Mouse (Mus musculus) limb, embryonic 14.5 days (tissue): ENCODE results near the gene Mul1. TPM values are rescaled to one million over a fixed set of nuclear protein-coding genes. Genes with fewer than 3 reads are reported as not detected.
A peak's percentile ranks its signal among the peaks of the same experiment; 100 is the strongest.

Experiments
- ATAC-seq: fragments of 200-750 bp; cut with Nextera tagmentation; 2 replicates; pipeline ENCODE4 v1.8.0; 2017; ENCODE audit warnings: low read depth, moderate number of reproducible peaks, moderate TSS enrichment; ENCODE audit not compliant: low FRiP score
- DNase-seq: peaks from one replicate; pipeline ENCODE4 v3.0.0-alpha.2; 2015; ENCODE audit warnings: low spot score
- H3K27ac ChIP-seq: fragments of 300-500 bp; sonication (generic); replicated peaks from 2 replicates; pipeline ENCODE4 v1.5.1; 2014; ENCODE audit warnings: low read depth, mild to moderate bottlenecking, low read length, moderate library complexity, mixed read lengths
- H3K27me3 ChIP-seq: fragments of 300-500 bp; sonication (generic); 2 replicates; pipeline ENCODE4 v1.6.1; 2014; ENCODE audit warnings: low read length, mixed read lengths; ENCODE audit not compliant: control insufficient read depth, insufficient read depth
- H3K36me3 ChIP-seq: fragments of 300-500 bp; sonication (generic); 2 replicates; pipeline ENCODE4 v1.6.1; 2014; ENCODE audit warnings: mild to moderate bottlenecking, low read length, moderate library complexity, mixed read lengths; ENCODE audit not compliant: control insufficient read depth, insufficient read depth
- H3K4me1 ChIP-seq: fragments of 300-500 bp; sonication (generic); 2 replicates; pipeline ENCODE4 v1.6.1; 2014; ENCODE audit warnings: antibody characterized with exemption, low read length, mixed read lengths; ENCODE audit not compliant: control insufficient read depth, insufficient read depth
- H3K4me2 ChIP-seq: fragments of 300-500 bp; sonication (generic); replicated peaks from 2 replicates; pipeline ENCODE4 v1.6.1; 2014; ENCODE audit warnings: low read depth, mild to moderate bottlenecking, low read length, moderate library complexity; ENCODE audit not compliant: severe bottlenecking
- H3K4me3 ChIP-seq: fragments of 300-500 bp; sonication (generic); replicated peaks from 2 replicates; pipeline ENCODE4 v1.5.1; 2014; ENCODE audit warnings: low read length
- H3K9ac ChIP-seq: fragments of 300-500 bp; sonication (generic); 2 replicates; pipeline ENCODE4 v1.6.1; 2014; ENCODE audit warnings: mild to moderate bottlenecking, low read depth, low read length, moderate library complexity; ENCODE audit not compliant: severe bottlenecking
- H3K9me3 ChIP-seq: fragments of 300-500 bp; sonication (generic); 2 replicates; pipeline ENCODE4 v1.6.1; 2016; ENCODE audit warnings: low read length; ENCODE audit not compliant: control insufficient read depth
- POLR2A ChIP-seq: fragments of 200-500 bp; IDR thresholded peaks from 2 replicates; pipeline ENCODE4 v1.8.0; 2012; ENCODE audit warnings: inconsistent platforms, mild to moderate bottlenecking, moderate library complexity, borderline replicate concordance; ENCODE audit not compliant: insufficient read depth, insufficient read length; ENCODE audit errors: extremely low read depth
- WGBS: fragments of 180-500 bp; shearing (Covaris S2); extraction: QIAGEN DNeasy Blood & Tissue Kit; methylation state at CpG from one replicate; pipeline ENCODE4 v1.1.7; 2014; 5-methylcytosine and 5-hydroxymethylcytosine counted together
- polyA plus RNA-seq, 2 experiments: library from polyadenylated mRNA; depleted of rRNA in 1 of 2; stranded (reverse) in 1 of 2; unstranded in 1 of 2; fragments of >200 nt; fragmentation: Nextera tagmentation in 1 of 2; extraction: Ambion mirVana in 1 of 2; gene quantifications; 2 replicates each; pipeline versions ENCODE4 v1.2.1 to v1.2.3; 2012 to 2014

Mul1 gene
- polyA plus RNA-seq, 2 experiments: 14.2 to 17.1 TPM

- no peak for TF ChIP-seq POLR2A
- Histone ChIP-seq H3K27me3 (no peaks in the 10 kb centered on the region), H3K4me1 (peaks cover 5% of the 10 kb centered on the region; the same call in 1 of the 2 replicates), H3K9ac (no peak overlapping the region), H3K9me3 (no peaks in the 10 kb centered on the region), H3K4me2 (no peak overlapping the region), H3K4me3 (no peak overlapping the region), H3K36me3 (peaks cover 59% of the 10 kb centered on the region), H3K27ac (no peak overlapping the region)
- no peak for ATAC-seq
- WGBS: 45% methylated on average over 3 of the region's 3 CpGs
- DNase-seq: no peak
Measured at GRCm38 (mm10) chr4:138440062-138440461, 5.6 kb downstream of the Mul1 start.

GRCm38 (mm10) chr4:138444941-138445340 lies 10.5 kb downstream of the Mul1 start:
- no peak for DNase-seq
- TF ChIP-seq POLR2A: no peak
- Histone ChIP-seq H3K36me3 (peaks cover 24% of the 10 kb centered on the region), H3K27ac (no peak overlapping the region), H3K9ac (no peak overlapping the region), H3K4me1 (no peaks in the 10 kb centered on the region), H3K4me2 (no peak overlapping the region), H3K4me3 (no peak overlapping the region), H3K9me3 (no peaks in the 10 kb centered on the region), H3K27me3 (no peaks in the 10 kb centered on the region)
- ATAC-seq: no peak
- 24% methylated on average over 5 of the region's 5 CpGs for WGBS

- no peak overlapping the region for H3K27ac ChIP-seq
- no peaks in the 10 kb centered on the region for H3K9me3 ChIP-seq
- no peaks in the 10 kb centered on the region for H3K27me3 ChIP-seq
- H3K4me1 ChIP-seq: no peaks in the 10 kb centered on the region
- WGBS: 23% methylated on average over 13 of the region's 13 CpGs
- ATAC-seq (no peak), DNase-seq (no peak)
- peaks cover 4% of the 10 kb centered on the region; the same call in 1 of the 2 replicates for H3K36me3 ChIP-seq
- no peak overlapping the region for H3K4me3 ChIP-seq
- H3K9ac ChIP-seq: no peak overlapping the region
- TF ChIP-seq POLR2A: no peak
- H3K4me2 ChIP-seq: no peak overlapping the region
Measured at GRCm38 (mm10) chr4:138446981-138447380, 12.5 kb downstream of the Mul1 start.

- H3K27me3 ChIP-seq: 0 out of 2 replicates have a peak, but pooled peaks cover under 1% of the 10 kb centered on the region
- no peak overlapping the region; the same call in 1 of the 2 replicates for H3K9ac ChIP-seq
- ATAC-seq: peak; percentile 82
- no peak for TF ChIP-seq POLR2A
- DNase-seq: peak; percentile 81
- no peaks in the 10 kb centered on the region for H3K9me3 ChIP-seq
- H3K4me3 ChIP-seq: no peak overlapping the region
- H3K4me1 ChIP-seq: no peaks in the 10 kb centered on the region
- H3K36me3 ChIP-seq: peaks cover under 1% of the 10 kb centered on the region; the same call in 1 of the 2 replicates
- under 1% methylated on average over 8 of the region's 8 CpGs for WGBS
- H3K4me2 ChIP-seq: no peak overlapping the region
- H3K27ac ChIP-seq: no peak overlapping the region
Measured at GRCm38 (mm10) chr4:138447387-138447786, 12.9 kb downstream of the Mul1 start.

GRCm38 (mm10) chr4:138447827-138448602 lies 13.5 kb downstream of the Mul1 start:
- 0 out of 2 replicates have a peak, but pooled peaks cover 6% of the 10 kb centered on the region for H3K27me3 ChIP-seq
- H3K9me3 ChIP-seq: no peaks in the 10 kb centered on the region
- no peak overlapping the region for H3K27ac ChIP-seq
- no peak for TF ChIP-seq POLR2A
- H3K9ac ChIP-seq: no peak overlapping the region; the same call in 1 of the 2 replicates
- ATAC-seq: 0 out of 2 replicates have a peak, but pooled peaks have one; percentile 8
- WGBS: 42% methylated on average over 15 of the region's 15 CpGs
- no peak for DNase-seq
- H3K36me3 ChIP-seq: no peaks in the 10 kb centered on the region
- H3K4me3 ChIP-seq: no peak overlapping the region
- H3K4me2 ChIP-seq: no peak overlapping the region
- H3K4me1 ChIP-seq: no peaks in the 10 kb centered on the region
